Mouse (Mus musculus) C2C12 (cell line): Measurements from ENCODE around the gene Slc28a2.

Source experiments
- CTCF ChIP-seq: IDR thresholded peaks from one replicate; pipeline ENCODE4 v1.5.1; 2011; ENCODE audit not compliant: control insufficient read depth, insufficient read depth, insufficient read length
- FOSL1 ChIP-seq: IDR thresholded peaks from one replicate; pipeline ENCODE4 v1.8.0; 2011; ENCODE audit warnings: mild to moderate bottlenecking, low read length; ENCODE audit not compliant: poor library complexity, insufficient read depth, severe bottlenecking
- MAX ChIP-seq: IDR thresholded peaks from one replicate; pipeline ENCODE4 v1.6.1; 2011; ENCODE audit warnings: mild to moderate bottlenecking, control low read depth
- MYOD1 ChIP-seq: IDR thresholded peaks from one replicate; pipeline ENCODE4 v1.6.1; 2011; ENCODE audit warnings: low read depth; ENCODE audit not compliant: control insufficient read depth, insufficient read length
- MYOG ChIP-seq: IDR thresholded peaks from one replicate; pipeline ENCODE4 v1.6.1; 2011; ENCODE audit not compliant: control insufficient read depth, insufficient read length; ENCODE audit errors: extremely low read depth
- USF1 ChIP-seq: IDR thresholded peaks from one replicate; pipeline ENCODE4 v1.6.1; 2011; ENCODE audit warnings: low read depth, mild to moderate bottlenecking, control low read depth, moderate library complexity

DNA sequence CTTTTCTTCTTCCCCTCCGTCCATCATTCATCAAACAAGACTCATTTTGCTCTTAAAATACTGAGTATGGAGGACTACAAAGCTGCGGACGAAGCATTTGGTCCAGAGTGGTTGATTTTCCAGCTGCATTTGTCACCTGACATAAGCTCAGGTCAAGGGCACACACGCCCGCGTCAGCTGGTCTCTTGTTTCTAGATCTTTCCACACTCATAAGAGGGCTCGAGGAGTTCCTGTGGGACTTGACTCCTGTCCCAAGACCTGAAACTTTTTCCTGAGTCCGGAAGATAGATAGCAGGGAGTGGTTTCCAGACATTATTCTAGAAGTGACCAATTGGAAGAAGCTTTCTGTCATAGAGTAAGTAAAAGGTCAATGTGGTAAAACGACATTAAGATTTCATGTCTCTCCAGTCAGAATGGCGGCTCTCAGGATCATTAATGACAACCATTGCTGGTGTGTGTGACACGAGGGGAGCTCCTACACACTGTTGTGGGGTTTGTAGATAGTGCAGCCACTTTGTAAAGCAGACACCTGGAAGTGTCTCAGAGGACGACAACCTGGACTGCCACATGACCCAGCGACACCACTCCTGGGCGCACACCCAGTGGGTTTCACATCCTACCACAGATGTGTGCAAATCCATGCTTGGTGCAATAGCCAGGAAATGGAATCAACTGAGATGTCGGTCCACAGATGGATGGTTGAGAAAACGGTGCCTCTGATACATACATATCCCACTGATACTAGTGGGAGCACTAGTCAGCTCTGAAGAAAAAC lies 44.8 kb upstream of the Slc28a2 start:
- TF ChIP-seq CTCF (no peak), FOSL1 (no peak), USF1 (no peak), MAX (no peak), MYOG (no peak), MYOD1 (no peak)
